Mouse (Mus musculus): ENCODE results near the gene St5. TPM values are rescaled to one million over a fixed set of nuclear protein-coding genes. Genes with fewer than 3 reads are reported as not detected.

The St5 gene
- total RNA-seq, 1 experiment from 2014 or later: 11.9 TPM

DNA sequence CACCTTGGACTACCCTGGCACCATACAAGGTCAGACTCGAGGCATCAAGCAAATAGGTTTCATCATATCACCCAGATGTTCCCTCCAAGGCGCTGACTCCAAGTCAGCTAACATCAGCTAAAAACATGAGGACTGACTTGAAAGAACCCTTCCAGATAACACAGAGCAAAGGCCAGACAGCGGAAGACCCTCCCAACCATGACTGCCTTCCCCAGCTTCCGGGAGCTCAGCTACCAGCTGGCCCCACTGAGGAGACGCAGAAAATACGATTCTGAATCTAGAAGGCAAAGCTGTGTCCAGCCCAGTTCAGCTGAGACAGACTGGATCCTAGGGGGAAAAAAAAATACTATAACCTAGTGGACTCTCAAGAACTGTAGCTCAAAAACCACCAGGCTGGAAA lies 114.4 kb downstream of the St5 start:
- no peak for ATAC-seq (replicated peaks; ENCODE audit: insufficient number of reproducible peaks, low FRiP score, low TSS enrichment, poor library complexity, severe bottlenecking)

DNA sequence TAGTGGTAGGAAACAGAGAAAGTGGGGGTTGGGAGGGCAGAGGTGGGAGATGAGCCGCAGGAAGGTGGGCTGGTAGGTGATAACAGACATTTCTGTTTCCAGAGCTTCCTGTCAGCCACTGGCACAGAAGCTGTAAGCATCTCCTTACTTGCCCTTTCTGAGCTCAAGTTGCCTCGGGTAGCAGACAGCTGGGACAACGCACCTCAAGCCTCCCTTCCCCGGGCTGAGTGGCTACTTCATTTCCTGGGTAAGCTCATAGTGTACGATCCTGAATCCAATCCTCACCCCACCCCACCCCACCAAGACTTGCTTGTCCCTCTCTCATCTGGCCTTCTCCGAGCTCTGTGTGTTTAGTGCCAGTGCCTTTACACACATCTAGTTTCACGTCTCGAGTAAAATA lies 115.3 kb downstream of the St5 start:
- ATAC-seq (replicated peaks; ENCODE audit: insufficient number of reproducible peaks, low FRiP score, low TSS enrichment, poor library complexity, severe bottlenecking): no peak

DNA sequence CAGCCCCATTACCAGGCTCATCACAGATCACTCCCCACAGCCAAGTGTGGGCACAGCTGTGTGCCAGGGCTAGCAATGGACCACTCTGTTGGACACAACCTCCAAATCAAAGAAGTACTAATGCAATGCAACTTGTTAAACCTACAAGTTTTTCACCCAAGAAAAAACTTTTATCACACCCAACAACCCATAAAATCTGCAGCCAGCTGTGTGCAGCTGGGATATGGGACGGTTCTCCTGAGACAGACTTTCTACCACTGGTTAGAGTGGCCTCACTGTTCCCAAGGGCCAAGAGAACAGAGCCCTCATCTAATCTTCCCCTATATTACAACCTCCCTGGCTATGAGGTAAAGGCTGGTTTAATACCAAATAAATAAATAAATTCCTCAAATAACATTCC lies 118.9 kb downstream of the St5 start:
- no peak for ATAC-seq (replicated peaks; ENCODE audit: insufficient number of reproducible peaks, low FRiP score, low TSS enrichment, poor library complexity, severe bottlenecking)

DNA sequence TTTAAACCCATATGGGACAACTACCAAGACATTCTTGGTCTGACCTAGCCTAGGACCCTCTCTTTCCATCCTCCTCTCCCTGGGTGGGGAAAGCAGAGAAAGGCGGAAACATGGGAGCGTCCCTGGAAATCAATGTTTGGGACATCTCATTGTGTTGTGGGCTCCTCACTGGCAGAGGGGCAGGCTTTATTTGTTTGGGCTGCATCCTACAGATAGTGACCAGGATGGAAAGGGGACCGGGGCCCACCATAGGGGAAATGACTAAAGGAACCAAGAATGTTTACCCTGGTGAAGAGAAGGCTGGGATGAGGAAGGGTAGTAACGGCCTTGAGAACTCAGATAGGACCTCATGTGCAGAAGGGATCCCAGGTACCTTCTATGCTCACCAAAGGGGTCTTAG lies 122.9 kb downstream of the St5 start:
- ATAC-seq (replicated peaks; ENCODE audit: insufficient number of reproducible peaks, low FRiP score, low TSS enrichment, poor library complexity, severe bottlenecking): no peak

DNA sequence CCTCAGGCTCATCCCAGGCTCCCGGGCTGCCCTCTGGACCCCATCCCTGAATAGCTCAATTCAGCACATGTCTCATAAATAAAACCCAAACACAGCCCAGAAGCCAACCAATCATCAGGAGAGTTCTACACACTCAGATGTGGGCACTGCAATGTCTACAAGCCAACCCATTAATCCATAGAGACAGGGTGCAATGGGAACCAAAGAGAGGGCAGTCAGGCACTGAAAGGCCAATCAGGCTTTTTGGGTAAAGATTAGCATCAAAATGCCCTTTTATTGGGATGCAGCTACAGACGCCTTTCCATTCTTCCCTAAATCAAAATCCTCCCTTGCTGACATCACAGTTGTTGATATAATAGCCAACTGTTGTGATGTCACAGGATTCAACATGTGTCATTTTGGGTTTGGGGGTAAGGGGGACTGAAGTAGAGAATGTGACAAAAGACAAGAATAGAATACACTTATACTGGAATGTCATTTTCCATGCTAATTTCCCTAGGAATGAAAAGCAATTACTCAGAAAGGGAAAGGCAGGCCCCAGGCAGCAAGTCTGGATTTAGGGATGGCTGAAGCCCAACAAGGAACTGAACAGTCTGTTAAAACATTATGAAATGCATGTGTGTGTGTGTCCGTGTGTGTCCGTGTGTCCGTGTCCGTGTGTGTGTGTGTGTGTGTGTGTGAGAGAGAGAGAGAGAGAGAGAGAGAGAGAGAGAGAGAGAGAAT lies 123.7 kb downstream of the St5 start:
- no peak for ATAC-seq (replicated peaks; ENCODE audit: insufficient number of reproducible peaks, low FRiP score, low TSS enrichment, poor library complexity, severe bottlenecking)

DNA sequence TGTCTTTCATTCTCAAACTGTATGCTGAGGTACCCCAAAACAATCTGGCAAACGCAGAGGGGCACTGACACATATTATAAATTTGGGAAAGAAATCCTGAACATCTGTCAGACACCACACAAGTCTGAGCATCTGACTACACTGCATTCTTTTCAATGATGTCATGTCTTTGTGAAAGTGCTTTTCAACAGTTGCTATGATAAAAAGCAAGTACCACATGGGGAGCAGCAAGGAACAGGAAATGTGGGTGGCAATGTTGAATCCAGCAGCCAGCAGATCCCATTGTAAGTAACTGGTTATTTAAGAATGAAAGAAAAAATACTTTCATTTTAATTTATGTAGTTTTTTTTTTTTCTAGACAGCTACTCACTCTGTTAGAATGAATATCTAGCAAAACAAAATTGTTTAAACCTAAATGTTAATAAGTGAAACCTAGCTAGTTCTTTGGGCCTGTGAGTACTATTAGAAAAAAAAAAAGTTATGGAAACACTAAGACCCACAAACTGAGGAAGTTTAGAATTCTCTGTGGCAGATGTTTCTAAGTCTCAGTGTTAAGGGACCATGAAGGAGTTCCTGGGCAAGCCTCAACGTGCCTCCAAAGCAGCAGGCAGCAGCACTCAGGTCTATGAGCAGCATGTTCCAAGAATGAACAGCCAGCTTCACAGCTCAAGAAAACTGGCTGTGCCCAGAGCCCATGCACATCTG lies 124.4 kb downstream of the St5 start:
- no peak for ATAC-seq (replicated peaks; ENCODE audit: insufficient number of reproducible peaks, low FRiP score, low TSS enrichment, poor library complexity, severe bottlenecking)

DNA sequence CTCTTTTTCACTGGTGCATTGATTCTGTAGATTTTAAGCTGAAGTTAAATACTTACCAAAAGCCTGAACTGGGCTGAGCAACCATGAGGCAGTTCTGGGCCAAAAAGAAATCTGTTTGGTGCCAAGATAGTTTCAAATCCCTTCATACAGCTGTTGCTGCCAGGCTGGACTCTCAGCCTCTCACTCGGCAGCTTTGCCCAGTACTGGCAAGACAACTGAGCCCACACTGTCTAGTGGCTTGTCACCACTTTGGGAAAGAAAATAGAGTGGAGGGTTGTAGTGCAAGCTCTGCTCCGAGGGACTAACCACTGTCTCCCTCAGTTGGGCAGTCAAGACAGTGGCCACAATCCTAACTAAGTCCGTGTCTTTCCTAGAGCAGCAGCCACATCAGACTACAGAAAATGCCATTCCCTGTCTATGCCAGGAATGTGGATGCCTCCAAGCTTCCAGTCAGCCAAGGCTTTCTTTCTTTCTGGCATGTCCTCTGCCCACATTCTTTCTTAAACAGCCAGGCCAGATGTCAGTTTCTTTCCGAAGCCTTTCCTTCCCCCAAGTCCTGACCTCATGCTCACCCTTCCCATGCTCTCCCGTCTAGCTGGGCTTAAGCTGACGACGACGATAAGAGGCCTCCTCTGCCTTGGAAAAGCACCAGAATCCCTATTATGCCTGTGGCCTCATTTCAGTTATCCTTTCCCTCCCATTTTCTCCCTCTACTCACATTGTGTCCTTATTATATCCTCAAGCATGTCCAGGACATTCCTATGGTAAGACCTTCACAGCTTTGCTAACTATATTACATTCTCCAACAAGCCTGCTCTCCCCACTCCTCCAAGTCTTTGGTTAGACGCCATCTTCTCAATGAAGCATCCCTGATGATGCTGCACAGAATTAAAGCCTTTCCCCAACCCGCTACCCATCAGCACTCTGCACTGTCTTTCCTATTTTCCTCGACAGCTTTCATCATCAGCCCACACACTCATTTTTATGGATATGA lies 126.8 kb downstream of the St5 start:
- no peak for ATAC-seq (replicated peaks; ENCODE audit: insufficient number of reproducible peaks, low FRiP score, low TSS enrichment, poor library complexity, severe bottlenecking)

DNA sequence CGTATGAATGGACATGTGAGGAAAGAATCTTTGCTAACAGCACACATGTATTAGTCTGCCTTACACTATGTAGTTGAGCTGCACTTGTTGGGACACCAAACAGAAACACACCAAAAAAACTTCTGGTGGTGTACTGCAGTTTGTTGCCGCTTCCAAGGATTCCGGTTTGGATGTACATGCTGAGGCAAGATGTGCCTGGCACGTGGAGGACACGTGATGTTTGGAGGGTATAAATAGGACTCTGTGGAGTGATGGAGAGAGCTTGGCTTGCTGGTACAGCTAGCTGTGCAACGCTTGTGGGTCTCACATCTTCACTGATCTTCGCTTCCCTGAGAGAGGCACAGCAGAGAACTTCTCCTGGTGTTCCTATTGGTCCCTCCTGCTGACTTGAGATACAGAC lies 129.2 kb downstream of the St5 start:
- ATAC-seq (replicated peaks; ENCODE audit: insufficient number of reproducible peaks, low FRiP score, low TSS enrichment, poor library complexity, severe bottlenecking): no peak

DNA sequence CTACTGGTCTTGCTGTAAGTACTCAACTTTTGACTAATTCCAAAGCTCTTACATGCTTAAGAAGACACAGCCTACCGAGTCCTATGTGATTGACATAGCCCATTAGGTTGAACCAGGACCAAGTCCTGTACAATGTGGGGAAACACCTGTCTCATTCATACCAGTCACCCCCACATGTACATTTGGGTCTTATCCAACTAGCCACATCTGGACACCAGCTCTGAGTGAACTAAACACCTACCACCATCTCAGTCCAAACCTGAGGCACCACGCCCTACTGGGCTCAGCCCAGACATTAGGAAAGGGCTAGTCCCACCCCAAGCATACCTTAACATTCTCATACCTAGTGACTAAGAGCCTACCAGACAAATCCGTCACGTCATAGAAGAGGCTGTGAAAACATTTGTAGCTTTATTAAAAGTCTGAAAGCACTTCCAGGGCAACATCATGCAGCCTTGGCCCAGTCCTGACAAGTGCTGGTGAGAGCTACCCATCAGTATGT lies 135.0 kb downstream of the St5 start:
- no peak for ATAC-seq (replicated peaks; ENCODE audit: insufficient number of reproducible peaks, low FRiP score, low TSS enrichment, poor library complexity, severe bottlenecking)

DNA sequence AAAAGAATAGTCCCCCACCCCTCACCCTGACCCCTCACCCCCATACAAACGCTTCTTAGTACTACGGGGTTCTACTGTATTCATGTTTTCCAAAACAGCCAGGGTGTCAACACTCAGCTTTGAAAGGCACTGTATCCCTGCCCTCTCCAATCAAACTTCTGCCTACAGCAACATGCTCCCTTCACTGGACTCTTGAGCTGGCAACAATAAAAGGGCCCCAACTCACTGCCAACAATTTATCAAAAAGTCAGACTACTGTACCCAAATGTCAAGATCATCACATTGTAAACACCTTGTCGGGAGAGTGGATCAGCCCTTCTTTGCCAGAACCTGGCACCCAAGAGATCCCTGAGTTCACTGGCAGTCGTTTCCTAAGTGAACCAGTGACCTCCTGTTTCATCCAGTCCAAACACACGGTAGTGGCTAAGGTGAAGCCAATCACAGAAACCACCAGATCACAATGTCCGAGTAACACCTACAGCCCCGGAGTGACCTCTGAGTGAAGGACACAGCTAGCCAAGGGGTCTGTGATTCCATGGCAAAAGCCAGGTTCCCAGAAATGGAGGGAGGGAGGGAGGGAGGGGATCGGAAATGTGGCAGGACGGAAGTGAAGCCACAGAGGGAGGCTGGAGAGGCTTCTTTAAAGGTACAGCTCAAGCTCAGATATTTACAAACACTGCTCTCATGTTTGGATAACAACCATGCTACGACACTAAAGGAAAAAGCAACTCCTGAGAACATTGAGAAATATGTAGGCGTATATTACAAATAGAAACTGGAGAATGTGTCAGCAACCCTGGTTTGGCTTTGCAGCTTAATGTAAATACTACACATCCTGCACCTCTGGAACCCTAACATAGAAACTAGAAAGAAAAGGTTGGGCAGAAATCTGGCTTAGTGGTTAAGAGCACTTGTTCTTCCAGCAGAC lies 136.3 kb downstream of the St5 start:
- ATAC-seq (replicated peaks; ENCODE audit: insufficient number of reproducible peaks, low FRiP score, low TSS enrichment, poor library complexity, severe bottlenecking): no peak

DNA sequence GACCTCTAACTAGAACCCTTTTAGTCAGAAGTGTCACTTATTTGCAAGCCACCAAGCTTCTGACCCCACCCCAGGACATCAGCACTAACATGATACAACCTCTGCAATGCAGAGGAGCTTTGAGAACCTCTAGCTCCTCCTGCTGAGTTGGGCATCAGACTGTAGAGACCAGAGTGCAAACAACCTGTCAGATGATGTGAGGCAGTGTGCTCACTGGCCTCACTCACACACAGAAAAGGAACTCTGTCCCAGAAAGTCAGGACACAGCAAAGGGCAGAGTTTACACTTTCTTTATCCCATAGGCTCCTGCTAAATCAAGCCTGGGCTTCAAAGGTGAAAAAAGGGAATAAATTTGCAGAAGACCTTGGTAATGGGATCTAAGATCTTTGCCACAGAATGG lies 137.1 kb downstream of the St5 start:
- ATAC-seq (replicated peaks; ENCODE audit: insufficient number of reproducible peaks, low FRiP score, low TSS enrichment, poor library complexity, severe bottlenecking): no peak

DNA sequence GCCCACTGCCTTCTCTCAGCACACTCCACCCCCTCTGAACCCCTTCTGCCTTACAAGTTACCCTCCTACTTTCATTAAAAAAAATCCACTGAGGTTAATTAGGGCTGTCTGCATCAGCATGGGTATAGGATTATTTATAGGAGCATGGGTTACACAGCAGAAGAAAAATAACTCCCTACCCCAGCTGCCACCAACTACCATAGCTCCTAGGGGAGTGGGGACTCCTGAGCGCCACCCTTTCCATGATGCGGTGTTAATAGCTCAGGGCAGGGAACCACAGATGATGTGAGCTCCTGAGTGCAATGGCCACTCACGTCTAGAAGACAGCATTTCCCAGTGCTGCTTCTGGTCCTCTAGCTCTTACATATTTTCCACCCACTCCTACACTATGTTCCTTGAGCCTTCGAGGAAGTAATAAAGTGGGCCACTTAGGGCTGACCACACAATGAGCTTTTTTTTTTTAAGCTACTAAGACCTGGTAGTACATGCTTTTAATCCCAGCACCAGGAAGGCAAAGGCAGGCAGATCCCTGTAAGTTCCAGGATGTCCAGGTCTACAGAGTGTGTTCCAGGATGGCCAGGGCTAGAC lies 139.5 kb downstream of the St5 start:
- ATAC-seq (replicated peaks; ENCODE audit: insufficient number of reproducible peaks, low FRiP score, low TSS enrichment, poor library complexity, severe bottlenecking): no peak

DNA sequence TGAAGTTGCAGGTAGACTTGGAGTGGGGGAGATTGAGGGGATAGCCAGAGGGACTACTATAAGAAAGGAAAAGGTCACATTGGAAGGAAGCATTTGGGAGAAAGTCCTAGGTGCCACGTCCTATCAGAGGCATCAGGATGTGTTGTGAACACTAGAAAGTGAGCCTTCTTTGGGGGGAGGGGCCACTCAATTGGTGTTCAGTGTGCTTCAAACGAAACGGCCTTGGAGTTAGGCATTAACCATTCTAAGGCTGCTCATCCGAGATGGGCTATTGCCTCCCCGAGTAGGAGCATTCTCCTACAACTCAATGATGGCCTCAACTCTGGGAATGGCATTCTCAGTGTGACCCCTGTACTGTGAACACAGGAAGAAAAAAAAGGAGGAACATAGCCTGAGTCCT lies 140.7 kb downstream of the St5 start:
- ATAC-seq (replicated peaks; ENCODE audit: insufficient number of reproducible peaks, low FRiP score, low TSS enrichment, poor library complexity, severe bottlenecking): no peak

DNA sequence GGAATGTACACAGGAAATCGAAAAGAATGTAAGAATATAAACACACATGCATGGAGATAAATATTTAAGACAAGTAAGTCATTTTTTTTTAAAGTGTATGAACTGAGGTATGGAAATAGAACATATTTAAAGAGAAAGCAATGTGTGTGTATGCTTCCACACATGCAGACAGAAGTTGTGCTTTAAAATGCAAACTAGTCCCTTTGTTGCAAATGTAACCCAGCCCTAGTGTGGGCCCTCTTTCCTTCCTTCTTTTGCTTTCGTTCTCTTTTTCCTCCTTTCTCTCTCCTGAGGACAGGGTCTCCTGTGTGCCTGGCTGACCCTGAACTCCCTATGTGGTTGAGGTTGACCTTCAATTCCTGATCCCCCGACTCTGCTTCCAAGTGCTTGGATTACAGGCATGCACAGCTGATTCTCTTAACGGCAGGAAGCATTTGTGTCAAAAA lies 141.2 kb downstream of the St5 start:
- ATAC-seq (replicated peaks; ENCODE audit: insufficient number of reproducible peaks, low FRiP score, low TSS enrichment, poor library complexity, severe bottlenecking): no peak

DNA sequence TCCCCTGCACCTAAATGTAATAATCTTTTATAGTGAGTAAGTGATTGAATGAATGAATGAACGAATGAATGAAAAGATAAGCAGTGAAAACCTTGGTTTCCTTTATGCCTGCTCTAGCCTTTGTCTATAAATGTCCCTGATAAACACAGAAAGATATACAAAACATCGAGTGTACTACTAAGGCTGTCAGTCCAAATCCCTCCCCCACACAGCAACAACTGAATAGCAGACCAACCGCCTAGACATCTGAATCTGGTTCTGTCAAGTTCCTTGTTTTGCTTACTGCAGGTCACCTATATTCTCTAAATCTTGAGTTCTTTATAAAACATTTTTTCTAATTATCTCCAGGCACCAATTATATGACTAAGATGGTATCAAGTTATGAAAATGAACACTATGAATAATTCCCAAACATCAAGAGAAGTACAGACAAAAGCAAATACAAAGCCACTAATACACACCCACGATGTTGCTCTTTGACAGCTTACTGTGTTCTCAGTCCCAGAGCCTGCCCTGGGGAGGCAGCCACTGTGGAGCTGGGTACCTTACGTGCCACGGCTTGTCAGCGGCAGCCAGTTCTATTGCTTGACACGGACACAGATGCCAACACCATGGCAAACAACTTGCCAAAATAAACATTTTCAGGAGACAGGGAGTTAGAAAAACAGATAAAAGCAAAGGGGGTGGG lies 141.8 kb downstream of the St5 start:
- ATAC-seq (replicated peaks; ENCODE audit: insufficient number of reproducible peaks, low FRiP score, low TSS enrichment, poor library complexity, severe bottlenecking): no peak

DNA sequence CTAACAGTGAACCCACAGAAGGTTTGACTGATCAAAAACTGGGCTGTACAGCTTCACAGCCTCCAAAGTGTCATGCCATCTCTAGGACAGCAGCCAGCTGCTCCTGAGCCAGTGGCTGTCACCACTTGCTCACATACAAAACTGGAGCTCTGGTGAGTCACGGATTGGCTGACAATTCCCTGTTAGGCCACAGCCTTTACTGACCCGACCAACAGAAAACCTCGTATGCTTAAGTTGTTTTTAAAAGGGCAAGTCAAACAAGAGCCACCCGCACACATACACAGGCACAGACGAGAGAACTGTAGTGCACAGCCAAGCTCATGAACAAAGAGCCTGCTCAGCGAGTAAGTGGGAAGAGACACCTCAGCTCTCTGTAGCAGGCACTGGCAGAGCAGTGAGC lies 143.9 kb downstream of the St5 start:
- ATAC-seq (replicated peaks; ENCODE audit: insufficient number of reproducible peaks, low FRiP score, low TSS enrichment, poor library complexity, severe bottlenecking): no peak

DNA sequence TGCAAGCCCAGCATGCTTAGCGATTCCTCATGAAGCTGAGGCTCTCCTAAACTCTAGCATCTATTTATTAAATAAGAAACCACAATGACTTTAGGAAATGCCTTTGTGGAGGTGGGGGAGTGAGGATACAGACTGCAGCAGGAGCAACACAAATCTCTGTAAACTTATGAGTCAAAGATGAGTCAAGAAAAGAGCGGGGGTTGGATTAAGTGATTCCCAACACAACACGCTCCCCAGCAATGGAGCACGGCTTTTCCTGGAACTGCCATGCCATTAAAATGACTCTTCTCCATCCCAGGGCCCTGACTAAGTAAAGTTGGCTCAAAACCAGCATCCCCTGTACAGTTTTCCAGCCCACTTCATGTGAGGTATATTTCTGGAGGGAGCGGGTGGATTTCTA lies 156.7 kb downstream of the St5 start:
- no peak for ATAC-seq (replicated peaks; ENCODE audit: insufficient number of reproducible peaks, low FRiP score, low TSS enrichment, poor library complexity, severe bottlenecking)

All from monocyte, adult 5-6 weeks (primary cell).